Mouse (Mus musculus) WW6 (cell line): ENCODE data around the gene Cd7.
A peak's percentile ranks its signal among the peaks of the same experiment; 100 is the strongest.

ENCODE experiments used
- DNase-seq: peaks from one replicate; pipeline ENCODE4 v3.0.0-alpha.2; 2013; ENCODE audit warnings: low read depth, low spot score

The Cd7 gene

GRCm38 (mm10) chr11:120991791-120992190, 47.4 kb downstream of the Cd7 start:
- DNase-seq = no peak

GRCm38 (mm10) chr11:120990951-120991526, 48.2 kb downstream of the Cd7 start, which contains the start of gene Csnk1d:
Gene Csnk1d (minus strand): TSS chr11:120991330.
- DNase-seq = peak; percentile 90

GRCm38 (mm10) chr11:120990126-120990781, 49.0 kb downstream of the Cd7 start:
- no peak for DNase-seq

DNA sequence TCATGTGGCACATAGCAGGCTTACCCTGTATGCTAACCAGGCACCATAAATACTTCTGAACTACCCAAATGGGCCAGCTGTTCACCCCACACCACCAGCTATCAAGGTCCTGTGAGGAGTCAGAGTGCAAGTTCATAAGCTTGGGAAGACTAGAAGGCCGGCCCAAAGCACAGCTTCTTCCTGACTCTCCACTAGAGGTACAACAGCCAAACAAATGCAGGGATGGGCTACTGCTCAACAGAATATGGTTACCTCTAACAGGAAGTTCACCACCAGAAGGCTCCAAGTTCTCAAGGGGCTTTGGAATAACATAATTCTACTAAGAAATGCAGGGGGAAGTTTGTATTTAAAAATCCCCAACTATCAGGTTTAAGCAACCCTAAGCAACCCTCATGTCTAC, 49.7 kb downstream of the Cd7 start:
- no peak for DNase-seq

DNA sequence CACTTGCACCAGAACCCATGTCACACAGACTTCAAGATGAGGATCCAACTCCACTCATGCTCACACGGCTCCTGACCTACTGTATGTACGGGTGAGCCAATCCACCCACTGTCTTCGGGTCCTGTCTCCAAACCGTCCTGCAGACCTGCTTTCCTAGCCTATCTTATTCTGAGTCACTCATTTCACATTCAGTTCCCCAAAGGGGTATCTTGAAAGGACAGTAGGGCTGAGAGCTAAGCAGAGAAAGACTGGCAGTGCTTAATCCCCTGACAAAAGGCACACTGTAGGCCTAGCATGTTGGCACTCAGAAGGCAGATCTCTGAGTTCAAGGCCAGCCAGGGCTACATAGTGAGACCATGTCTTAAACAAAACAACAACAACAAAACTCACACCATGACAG, 50.8 kb downstream of the Cd7 start:
- no peak for DNase-seq

DNA sequence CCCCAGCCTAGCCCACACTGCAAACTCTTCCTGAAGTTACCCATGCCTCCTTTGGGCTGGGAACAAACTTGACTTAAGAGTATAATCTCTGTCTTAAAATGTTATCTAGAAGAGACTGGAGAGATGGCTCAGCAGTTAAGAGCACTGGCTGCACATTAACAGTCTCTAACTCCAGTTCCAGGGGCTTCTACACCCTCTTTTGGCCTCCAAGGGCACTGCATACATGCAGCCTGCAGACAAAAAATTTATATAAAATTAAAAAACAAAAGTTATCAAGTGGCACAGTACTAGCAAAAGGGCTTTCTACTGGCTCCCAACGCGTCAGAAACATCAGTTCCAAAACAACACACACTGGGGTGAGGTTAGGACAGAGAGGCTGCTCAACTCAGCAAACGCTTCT, 51.6 kb downstream of the Cd7 start:
- no peak for DNase-seq
